27 mouse cellular contexts compared by ENCODE assay signal in the genomic region with DNA sequence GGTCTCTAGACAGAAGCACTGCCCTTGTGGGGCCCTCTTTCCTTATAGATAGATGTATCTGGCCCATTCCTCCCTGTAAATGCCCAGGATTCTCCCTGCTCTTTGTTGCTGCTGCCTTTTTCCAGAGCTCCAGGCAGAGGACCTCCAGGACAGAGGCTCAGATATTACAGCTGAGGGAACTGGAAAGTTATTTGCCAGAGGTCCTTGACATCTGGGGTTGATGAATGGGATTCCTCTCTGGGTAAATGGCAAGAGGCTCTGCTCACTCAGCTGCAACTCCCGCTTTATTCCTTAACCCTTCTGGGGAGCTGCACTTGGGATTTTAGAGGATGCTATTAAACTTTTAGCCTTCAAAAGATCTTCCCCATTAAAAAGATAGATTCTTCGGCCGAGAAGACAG. TPM values are rescaled to one million over a fixed set of nuclear protein-coding genes. Genes with fewer than 3 reads are reported as not detected.
"Had no signal": no experiment of that assay in that cellular context is flagged by ENCODE, and none has a peak within 500 bp of the region (broad histone marks: within the 10 kb centered on the region; RNA-seq: fewer than 3 reads in every experiment).

No protein-coding gene starts in this region.

- H3K4me3 ChIP-seq: gastrocnemius, adult 2 months; heart, embryonic 13.5 days; heart, embryonic 15.5 days; hindbrain, embryonic 13.5 days; hindbrain, embryonic 15.5 days; kidney, embryonic 15.5 days; limb, embryonic 13.5 days; limb, embryonic 15.5 days; liver, embryonic 12.5 days had no signal

- H3K27ac ChIP-seq: gastrocnemius, adult 2 months; heart, embryonic 13.5 days; heart, embryonic 15.5 days; hindbrain, embryonic 13.5 days; hindbrain, embryonic 15.5 days; hindbrain, postnatal 0 days; kidney, embryonic 15.5 days; limb, embryonic 13.5 days; limb, embryonic 15.5 days; liver, embryonic 12.5 days; liver, embryonic 14.5 days had no signal

- DNase-seq: gastrocnemius, adult 2 months; gastrocnemius, postnatal 10 days; gastrocnemius, postnatal 25 days; heart, adult 18-20 months; heart, postnatal 14 days; heart, postnatal 36 days; kidney, adult 11 months; kidney, adult 2 months; kidney, adult 9 months; kidney, postnatal 10 days; kidney, postnatal 25 days; layer of hippocampus, adult 9-11 months; left cerebral cortex, postnatal 4 days had no signal

RNA-seq across cellular contexts. Expression of gene Pth2r, which starts 26.6 kb away (rescaled TPM):
- total RNA-seq: gastrocnemius, adult 2 months; gastrocnemius, postnatal 10 days; gastrocnemius, postnatal 25 days; gastrocnemius, postnatal 4 days; granulocyte monocyte progenitor cell, adult 5-6 weeks; heart, adult 18-20 months; heart, postnatal 14 days; heart, postnatal 36 days; hematopoietic stem cell, adult 5-6 weeks; liver, adult 2 months had no signal
